Mouse (Mus musculus) kidney, embryonic 15.5 days (tissue): ENCODE results near the gene Nemf. TPM values are rescaled to one million over a fixed set of nuclear protein-coding genes. Genes with fewer than 3 reads are reported as not detected.
A peak's percentile ranks its signal among the peaks of the same experiment; 100 is the strongest.

ENCODE experiments used
- ATAC-seq: fragments of 200-750 bp; cut with Nextera tagmentation; replicated peaks from 2 replicates; pipeline ENCODE4 v1.8.0; 2017; ENCODE audit warnings: moderate TSS enrichment; ENCODE audit not compliant: low FRiP score
- H3K27ac ChIP-seq: fragments of 300-500 bp; sonication (generic); 2 replicates; pipeline ENCODE4 v1.5.1; 2015; ENCODE audit warnings: mild to moderate bottlenecking, inconsistent platforms
- H3K27me3 ChIP-seq: fragments of 300-500 bp; sonication (generic); 2 replicates; pipeline ENCODE4 v1.6.1; 2015; ENCODE audit warnings: inconsistent platforms
- H3K36me3 ChIP-seq: fragments of 300-500 bp; sonication (generic); 2 replicates; pipeline ENCODE4 v1.6.1; 2015; ENCODE audit warnings: inconsistent platforms
- H3K4me1 ChIP-seq: fragments of 300-500 bp; sonication (generic); 2 replicates; pipeline ENCODE4 v1.6.1; 2015; ENCODE audit warnings: inconsistent platforms
- H3K4me2 ChIP-seq: fragments of 300-500 bp; sonication (generic); 2 replicates; pipeline ENCODE4 v1.6.1; 2015; ENCODE audit warnings: moderate library complexity, mild to moderate bottlenecking, inconsistent platforms
- H3K4me3 ChIP-seq: fragments of 300-500 bp; sonication (generic); replicated peaks from 2 replicates; pipeline ENCODE4 v1.5.1; 2015; ENCODE audit warnings: mild to moderate bottlenecking, inconsistent platforms
- H3K9ac ChIP-seq: fragments of 300-500 bp; sonication (generic); 2 replicates; pipeline ENCODE4 v1.6.1; 2015; ENCODE audit warnings: mild to moderate bottlenecking, inconsistent platforms
- H3K9me3 ChIP-seq: fragments of 300-500 bp; sonication (generic); replicated peaks from 2 replicates; pipeline ENCODE4 v1.6.1; 2016; ENCODE audit warnings: inconsistent platforms
- WGBS: fragments of 180-500 bp; shearing (Covaris S2); methylation state at CpG from one replicate; pipeline ENCODE4 v1.1.7; 2015; ENCODE audit warnings: mixed read lengths; 5-methylcytosine and 5-hydroxymethylcytosine counted together
- polyA plus RNA-seq: library from polyadenylated mRNA; unstranded; fragments of >200 nt; fragmentation: Nextera tagmentation; extraction: Ambion mirVana; gene quantifications from 2 replicates; pipeline ENCODE4 v1.2.1, GENCODE M21; 2015

The Nemf gene
- polyA plus RNA-seq, 1 experiment from 2014 or later: 91.6 TPM

DNA sequence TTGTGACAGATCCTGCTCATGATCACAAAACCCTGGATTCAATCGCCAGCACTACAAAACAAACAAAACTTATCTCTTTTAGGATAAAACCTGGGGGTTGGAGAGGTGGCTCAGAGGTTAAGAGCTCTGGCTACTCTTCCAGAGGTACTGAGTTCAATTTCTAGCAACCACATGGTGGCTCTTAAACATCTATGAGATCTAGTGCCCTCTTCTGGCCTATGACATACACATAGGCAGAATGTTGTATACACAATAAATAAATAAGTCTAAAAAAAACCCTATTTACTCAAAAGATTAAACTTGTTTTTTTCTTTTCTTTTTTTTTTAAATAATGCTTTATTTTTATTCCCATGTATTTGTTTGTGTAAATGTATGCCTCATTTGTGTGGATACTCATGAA is 5.3 kb downstream of the Nemf start:
- no peak for ATAC-seq
- no peak overlapping the region for H3K4me2 ChIP-seq
- H3K4me3 ChIP-seq: no peak overlapping the region
- H3K36me3 ChIP-seq: peaks cover 71% of the 10 kb centered on the region
- H3K4me1 ChIP-seq: peaks cover 10% of the 10 kb centered on the region
- no peaks in the 10 kb centered on the region for H3K27me3 ChIP-seq
- H3K27ac ChIP-seq: no peak overlapping the region
- no peaks in the 10 kb centered on the region for H3K9me3 ChIP-seq
- H3K9ac ChIP-seq: no peak overlapping the region
- WGBS: 82% methylated on average over 1 of the region's 1 CpGs

DNA sequence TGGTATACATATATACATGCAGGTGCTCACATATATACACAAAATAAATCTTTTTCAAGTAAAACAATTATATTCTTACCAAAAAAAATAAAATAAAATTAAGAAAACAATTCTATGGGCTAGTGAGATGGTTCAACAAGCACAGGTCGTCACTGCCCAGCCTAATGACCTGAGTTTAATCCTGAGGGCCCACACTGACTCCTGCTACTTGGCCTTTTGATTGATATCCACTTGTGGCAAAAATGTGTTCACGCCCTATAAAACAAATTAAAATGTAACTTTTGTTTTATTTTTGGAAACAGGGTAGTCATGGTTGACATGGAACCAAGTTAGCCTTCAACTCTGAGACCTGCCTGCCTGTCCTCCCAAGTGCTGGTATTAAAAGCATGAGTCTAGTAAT is 7.0 kb downstream of the Nemf start:
- Histone ChIP-seq H3K27me3 (no peaks in the 10 kb centered on the region), H3K9ac (no peak overlapping the region), H3K36me3 (peaks cover 82% of the 10 kb centered on the region), H3K4me3 (no peak overlapping the region), H3K9me3 (no peaks in the 10 kb centered on the region), H3K4me2 (no peak overlapping the region), H3K27ac (no peak overlapping the region), H3K4me1 (no peaks in the 10 kb centered on the region)
- ATAC-seq: no peak
- 69% methylated on average over 2 of the region's 2 CpGs for WGBS

GRCm38 (mm10) chr12:69333547-69333946 is 23.4 kb downstream of the Nemf start:
- H3K27ac ChIP-seq: no peak overlapping the region
- no peaks in the 10 kb centered on the region for H3K9me3 ChIP-seq
- no peaks in the 10 kb centered on the region for H3K27me3 ChIP-seq
- no peaks in the 10 kb centered on the region for H3K4me1 ChIP-seq
- no peak overlapping the region for H3K4me3 ChIP-seq
- 78% methylated on average over 2 of the region's 2 CpGs for WGBS
- H3K9ac ChIP-seq: no peak overlapping the region
- H3K36me3 ChIP-seq: peaks cover 83% of the 10 kb centered on the region
- ATAC-seq: no peak
- no peak overlapping the region for H3K4me2 ChIP-seq

DNA sequence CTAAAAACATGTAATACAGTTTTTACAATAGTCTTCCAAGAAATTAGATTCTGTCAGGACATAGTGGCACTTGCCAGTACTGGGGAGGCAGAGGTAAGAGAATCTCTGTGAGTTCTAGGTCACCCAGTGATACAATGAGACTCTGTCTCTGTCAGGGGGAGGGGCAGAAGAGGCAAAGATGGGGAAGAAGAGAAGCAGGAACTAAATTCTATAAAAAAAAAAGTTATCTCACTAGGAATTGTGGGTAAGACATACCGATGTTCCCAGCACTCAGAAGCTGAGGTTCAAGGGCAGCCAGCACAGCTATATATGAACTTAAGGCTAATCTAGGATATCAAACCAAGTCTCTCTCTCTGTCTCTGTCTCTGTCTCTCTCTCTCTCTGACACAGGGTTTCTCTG is 24.8 kb downstream of the Nemf start:
- 83% methylated on average over 1 of the region's 1 CpGs for WGBS
- no peak for ATAC-seq
- Histone ChIP-seq H3K4me3 (no peak overlapping the region), H3K4me2 (no peak overlapping the region), H3K36me3 (peaks cover 83% of the 10 kb centered on the region), H3K27ac (no peak overlapping the region), H3K4me1 (no peaks in the 10 kb centered on the region), H3K9ac (no peak overlapping the region), H3K9me3 (no peaks in the 10 kb centered on the region), H3K27me3 (no peaks in the 10 kb centered on the region)

DNA sequence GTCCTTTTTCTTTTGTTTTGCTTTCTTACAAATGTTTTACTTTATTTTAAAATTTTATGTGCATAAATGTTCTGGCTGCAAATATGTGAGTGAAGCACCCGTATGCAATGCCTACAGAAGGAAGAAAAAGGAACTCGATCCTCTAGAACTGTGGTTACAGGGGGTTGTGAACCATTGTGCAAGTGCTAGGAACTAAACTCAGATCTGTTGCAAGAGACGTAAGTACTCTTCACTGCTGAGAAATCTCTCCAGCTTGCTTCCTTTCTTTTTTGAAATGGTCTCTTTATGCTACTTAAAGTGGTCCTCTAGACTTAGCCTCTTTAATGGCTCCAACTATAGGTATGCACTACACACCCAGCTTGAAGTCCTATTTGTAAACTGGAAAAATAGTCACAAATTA is 25.8 kb downstream of the Nemf start:
- Histone ChIP-seq H3K9ac (no peak overlapping the region), H3K4me2 (no peak overlapping the region), H3K36me3 (peaks cover 85% of the 10 kb centered on the region), H3K9me3 (no peaks in the 10 kb centered on the region), H3K4me1 (no peaks in the 10 kb centered on the region), H3K27ac (no peak overlapping the region), H3K4me3 (no peak overlapping the region), H3K27me3 (no peaks in the 10 kb centered on the region)
- WGBS: 93% methylated on average over 3 of the region's 3 CpGs
- no peak for ATAC-seq

GRCm38 (mm10) chr12:69318431-69318830 is 38.5 kb downstream of the Nemf start:
- Histone ChIP-seq H3K36me3 (peaks cover 82% of the 10 kb centered on the region), H3K4me2 (no peak overlapping the region), H3K27ac (no peak overlapping the region), H3K27me3 (no peaks in the 10 kb centered on the region), H3K9me3 (no peaks in the 10 kb centered on the region), H3K9ac (no peak overlapping the region), H3K4me1 (no peaks in the 10 kb centered on the region), H3K4me3 (no peak overlapping the region)
- ATAC-seq: no peak

GRCm38 (mm10) chr12:69309659-69310058 is 47.3 kb downstream of the Nemf start:
- Histone ChIP-seq H3K9me3 (no peaks in the 10 kb centered on the region), H3K27me3 (no peaks in the 10 kb centered on the region), H3K4me1 (no peaks in the 10 kb centered on the region), H3K27ac (no peak overlapping the region), H3K9ac (no peak overlapping the region), H3K4me2 (no peak overlapping the region), H3K4me3 (no peak overlapping the region), H3K36me3 (peaks cover 93% of the 10 kb centered on the region)
- no peak for ATAC-seq
- 97% methylated on average over 4 of the region's 4 CpGs for WGBS

- WGBS: 93% methylated on average over 7 of the region's 7 CpGs
- H3K4me2 ChIP-seq: no peak overlapping the region
- no peak overlapping the region for H3K27ac ChIP-seq
- no peak for ATAC-seq
- no peaks in the 10 kb centered on the region for H3K27me3 ChIP-seq
- no peak overlapping the region for H3K4me3 ChIP-seq
- no peak overlapping the region for H3K9ac ChIP-seq
- no peaks in the 10 kb centered on the region for H3K4me1 ChIP-seq
- H3K9me3 ChIP-seq: no peaks in the 10 kb centered on the region
- H3K36me3 ChIP-seq: peaks cover 96% of the 10 kb centered on the region
Observed at GRCm38 (mm10) chr12:69306333-69306732, 50.6 kb downstream of the Nemf start.

DNA sequence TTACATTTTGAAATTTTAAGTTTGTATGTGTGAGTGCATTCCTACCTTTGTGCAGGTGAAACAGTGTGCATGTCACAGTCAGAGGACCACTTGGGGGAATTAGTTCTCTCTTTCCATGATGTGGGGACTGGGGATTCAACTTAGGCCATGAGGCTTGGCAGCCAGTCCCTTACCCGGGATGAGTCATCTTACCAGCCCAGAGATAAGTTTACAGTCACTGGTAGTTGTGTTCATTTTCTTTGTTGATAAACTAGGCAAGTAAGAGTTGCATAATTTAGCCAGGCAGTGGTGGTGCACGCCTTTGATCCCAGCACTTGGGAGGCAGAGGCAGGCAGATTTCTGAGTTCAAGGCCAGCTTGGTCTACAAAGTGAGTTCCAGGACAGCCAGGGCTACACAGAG is 52.9 kb downstream of the Nemf start:
- Histone ChIP-seq H3K27me3 (no peaks in the 10 kb centered on the region), H3K9me3 (no peaks in the 10 kb centered on the region), H3K4me3 (no peak overlapping the region), H3K36me3 (peaks cover 89% of the 10 kb centered on the region), H3K9ac (no peak overlapping the region), H3K27ac (no peak overlapping the region), H3K4me2 (no peak overlapping the region), H3K4me1 (peaks cover 8% of the 10 kb centered on the region)
- no peak for ATAC-seq
- 92% methylated on average over 2 of the region's 2 CpGs for WGBS

GRCm38 (mm10) chr12:69302171-69302570 is 54.8 kb downstream of the Nemf start:
- H3K27ac ChIP-seq: no peak overlapping the region
- no peaks in the 10 kb centered on the region for H3K9me3 ChIP-seq
- H3K4me2 ChIP-seq: no peak overlapping the region
- ATAC-seq: no peak
- H3K27me3 ChIP-seq: no peaks in the 10 kb centered on the region
- no peak overlapping the region for H3K4me3 ChIP-seq
- peaks cover 24% of the 10 kb centered on the region for H3K4me1 ChIP-seq
- 93% methylated on average over 12 of the region's 12 CpGs for WGBS
- H3K9ac ChIP-seq: no peak overlapping the region
- peaks cover 76% of the 10 kb centered on the region for H3K36me3 ChIP-seq

GRCm38 (mm10) chr12:69300391-69300790 is 56.6 kb downstream of the Nemf start:
- no peak overlapping the region for H3K4me3 ChIP-seq
- no peak for ATAC-seq
- 91% methylated on average over 2 of the region's 2 CpGs for WGBS
- H3K36me3 ChIP-seq: peaks cover 58% of the 10 kb centered on the region
- no peaks in the 10 kb centered on the region for H3K9me3 ChIP-seq
- H3K27ac ChIP-seq: no peak overlapping the region
- H3K4me2 ChIP-seq: no peak overlapping the region
- H3K4me1 ChIP-seq: peaks cover 29% of the 10 kb centered on the region
- no peaks in the 10 kb centered on the region for H3K27me3 ChIP-seq
- no peak overlapping the region for H3K9ac ChIP-seq

DNA sequence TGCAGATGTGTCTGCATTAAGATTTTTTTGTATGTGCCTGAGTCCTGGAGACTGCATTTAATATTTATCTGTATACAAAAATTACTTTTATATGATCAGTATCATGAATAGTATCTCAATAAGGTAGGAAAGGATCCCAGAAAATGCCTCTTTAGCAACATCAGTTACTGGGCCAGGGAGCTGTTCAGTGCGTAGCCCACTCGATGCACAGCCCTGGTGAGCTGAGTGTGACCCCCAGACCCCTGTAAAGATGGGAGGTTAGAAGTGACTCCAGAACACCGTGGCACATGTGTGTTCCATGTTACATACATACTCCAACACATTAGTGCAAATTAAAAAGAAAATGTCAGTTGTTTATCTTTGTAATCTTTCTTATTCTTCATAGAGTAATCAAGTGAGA is 57.1 kb downstream of the Nemf start:
- Histone ChIP-seq H3K4me2 (no peak overlapping the region), H3K36me3 (peaks cover 52% of the 10 kb centered on the region), H3K4me3 (no peak overlapping the region), H3K9ac (no peak overlapping the region), H3K27ac (no peak overlapping the region), H3K9me3 (no peaks in the 10 kb centered on the region), H3K4me1 (peaks cover 29% of the 10 kb centered on the region), H3K27me3 (no peaks in the 10 kb centered on the region)
- 83% methylated on average over 3 of the region's 3 CpGs for WGBS
- no peak for ATAC-seq

- H3K9ac ChIP-seq: peak overlapping the region; percentile 23; the same call in 1 of the 2 replicates
- 23% methylated on average over 12 of the region's 12 CpGs for WGBS
- H3K4me3 ChIP-seq: peak overlapping the region; percentile 1; the same call in 1 of the 2 replicates
- H3K4me1 ChIP-seq: peaks cover 29% of the 10 kb centered on the region
- H3K9me3 ChIP-seq: no peaks in the 10 kb centered on the region
- peak overlapping the region; percentile 62 for H3K4me2 ChIP-seq
- no peaks in the 10 kb centered on the region for H3K27me3 ChIP-seq
- H3K27ac ChIP-seq: peak overlapping the region; percentile 54
- H3K36me3 ChIP-seq: peaks cover 48% of the 10 kb centered on the region
- no peak for ATAC-seq
Observed at GRCm38 (mm10) chr12:69299231-69299630, 57.7 kb downstream of the Nemf start.
